Mouse (Mus musculus) lung, postnatal 0 days (tissue): Measurements from ENCODE around the gene AU022252.
A peak's percentile ranks its signal among the peaks of the same experiment; 100 is the strongest.

Source experiments
- CTCF ChIP-seq: IDR thresholded peaks from 2 replicates; pipeline ENCODE4 v1.5.1; 2016; ENCODE audit warnings: antibody characterized with exemption, mild to moderate bottlenecking
- EP300 ChIP-seq: IDR thresholded peaks from 2 replicates; pipeline ENCODE4 v1.6.1; 2016; ENCODE audit warnings: antibody characterized with exemption, mild to moderate bottlenecking, control low read depth

- TF ChIP-seq EP300: no peak
- TF ChIP-seq CTCF: peak; percentile 71
These were observed 75.3 kb downstream of the AU022252 start for GRCm38 (mm10) chr4:119157186-119157585.
